Mouse (Mus musculus) ES-Bruce4 (cell line): ENCODE results near the gene Snta1. TPM values are rescaled to one million over a fixed set of nuclear protein-coding genes. Genes with fewer than 3 reads are reported as not detected.

Experiments used
- H3K27ac ChIP-seq: 2 replicates; pipeline ENCODE4 v1.5.1; 2012; ENCODE audit warnings: low read length, inconsistent platforms; ENCODE audit not compliant: insufficient read depth
- H3K27me3 ChIP-seq: 2 replicates; pipeline ENCODE4 v1.6.1; 2012; ENCODE audit warnings: mild to moderate bottlenecking, low read length, inconsistent platforms; ENCODE audit not compliant: control insufficient read depth, poor library complexity, insufficient read depth, severe bottlenecking
- H3K36me3 ChIP-seq: 2 replicates; pipeline ENCODE4 v1.6.1; 2012; ENCODE audit warnings: inconsistent platforms, mild to moderate bottlenecking, low read length, moderate library complexity; ENCODE audit not compliant: control insufficient read depth, poor library complexity, insufficient read depth, severe bottlenecking
- H3K4me1 ChIP-seq: one replicate; pipeline ENCODE4 v1.8.1; 2011; ENCODE audit warnings: low read length; ENCODE audit not compliant: control insufficient read depth, insufficient read depth
- H3K4me3 ChIP-seq: 2 replicates; pipeline ENCODE4 v1.5.1; 2011; ENCODE audit warnings: low read depth, mild to moderate bottlenecking, low read length
- H3K9ac ChIP-seq: 2 replicates; pipeline ENCODE4 v1.6.1; 2012; ENCODE audit warnings: low read depth, mild to moderate bottlenecking, inconsistent platforms; ENCODE audit not compliant: poor library complexity, severe bottlenecking
- H3K9me3 ChIP-seq: replicated peaks from 2 replicates; pipeline ENCODE4 v1.6.1; 2012; ENCODE audit warnings: mild to moderate bottlenecking, low read length, inconsistent platforms; ENCODE audit not compliant: control insufficient read depth, poor library complexity, insufficient read depth, severe bottlenecking
- CTCF ChIP-seq: IDR thresholded peaks from one replicate; pipeline ENCODE4 v1.8.1; 2011; ENCODE audit warnings: low read depth, low read length
- EP300 ChIP-seq: IDR thresholded peaks from 2 replicates; pipeline ENCODE4 v1.6.1; 2011; ENCODE audit warnings: low read depth, low read length; ENCODE audit not compliant: insufficient read depth
- POLR2A ChIP-seq: IDR thresholded peaks from one replicate; pipeline ENCODE4 v1.8.1; 2011; ENCODE audit warnings: low read length; ENCODE audit not compliant: insufficient read depth
- polyA plus RNA-seq: library from polyadenylated mRNA; stranded (reverse); fragments of >200 nt; gene quantifications from 2 replicates; pipeline ENCODE4 v1.2.4, GENCODE M21; 2011; ENCODE audit warnings: low read depth; ENCODE audit not compliant: missing spikeins, insufficient read depth, insufficient read length

The Snta1 gene
- polyA plus RNA-seq, 1 experiment, result 11.7 TPM

DNA sequence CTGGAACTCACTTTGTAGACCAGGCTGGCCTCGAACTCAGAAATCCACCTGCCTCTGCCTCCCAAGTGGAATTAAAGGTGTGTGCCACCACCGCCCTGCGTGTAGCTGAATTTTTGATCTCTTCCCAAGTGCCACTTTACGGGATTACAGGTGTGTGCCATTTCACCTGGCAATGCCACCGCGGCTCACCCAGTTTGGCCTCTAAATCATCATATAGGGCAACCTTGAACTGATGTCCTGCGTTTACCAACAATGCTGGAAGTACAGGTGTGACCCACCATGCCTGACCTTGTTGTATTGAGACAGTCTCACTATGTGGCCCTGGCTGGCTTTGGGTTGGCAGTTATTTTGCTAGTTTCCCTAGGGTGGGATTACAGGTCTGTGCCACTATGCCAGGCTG is 26.8 kb upstream of the Snta1 start:
- no peak overlapping the region for H3K4me3 ChIP-seq
- no peaks in the 10 kb centered on the region for H3K9me3 ChIP-seq
- H3K27me3 ChIP-seq, result no peaks in the 10 kb centered on the region
- peak overlapping the region; percentile 74; the same call in 1 of the 2 replicates for H3K27ac ChIP-seq
- peak overlapping the region; percentile 30; the same call in 1 of the 2 replicates for H3K9ac ChIP-seq
- TF ChIP-seq EP300, result no peak
- no peak for TF ChIP-seq POLR2A
- no peak for TF ChIP-seq CTCF
- peaks cover 6% of the 10 kb centered on the region; the same call in 1 of the 2 replicates for H3K36me3 ChIP-seq
- H3K4me1 ChIP-seq, result peaks cover 8% of the 10 kb centered on the region

GRCm38 (mm10) chr2:154433391-154433790 is 25.5 kb upstream of the Snta1 start:
- Histone ChIP-seq H3K9ac (no peak overlapping the region), H3K4me3 (no peak overlapping the region), H3K36me3 (peaks cover 3% of the 10 kb centered on the region; the same call in 1 of the 2 replicates), H3K4me1 (peaks cover 8% of the 10 kb centered on the region), H3K9me3 (no peaks in the 10 kb centered on the region), H3K27ac (no peak overlapping the region), H3K27me3 (no peaks in the 10 kb centered on the region)
- 0 out of 2 replicates have a peak, but pooled peaks have one; percentile 43 for TF ChIP-seq EP300
- no peak for TF ChIP-seq POLR2A
- no peak for TF ChIP-seq CTCF

DNA sequence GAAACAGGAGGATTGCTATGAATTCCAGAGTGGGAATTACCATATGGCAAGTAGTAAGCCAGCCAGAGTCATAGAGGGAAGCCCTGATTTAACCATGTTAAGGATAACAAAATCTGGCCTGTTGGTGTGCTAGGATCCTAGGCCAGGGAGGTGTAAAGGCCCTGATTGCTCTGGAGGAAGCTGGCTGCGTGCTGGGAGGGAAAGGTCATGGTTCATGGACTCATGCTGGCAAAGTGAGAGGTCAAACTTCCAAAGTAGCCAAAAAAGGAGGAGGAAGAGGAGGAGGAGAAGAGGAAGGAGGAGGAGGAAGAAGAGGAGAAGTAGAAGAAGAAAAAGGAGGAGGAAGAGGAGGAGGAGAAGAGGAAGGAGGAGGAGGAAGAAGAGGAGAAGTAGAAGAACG is 24.8 kb upstream of the Snta1 start:
- no peaks in the 10 kb centered on the region for H3K27me3 ChIP-seq
- no peaks in the 10 kb centered on the region for H3K36me3 ChIP-seq
- peaks cover 8% of the 10 kb centered on the region for H3K4me1 ChIP-seq
- TF ChIP-seq CTCF, result no peak
- no peak for TF ChIP-seq POLR2A
- no peak for TF ChIP-seq EP300
- H3K27ac ChIP-seq, result no peak overlapping the region
- H3K4me3 ChIP-seq, result no peak overlapping the region
- H3K9ac ChIP-seq, result no peak overlapping the region
- no peaks in the 10 kb centered on the region for H3K9me3 ChIP-seq

GRCm38 (mm10) chr2:154430566-154430965 is 22.7 kb upstream of the Snta1 start:
- H3K4me1 ChIP-seq, result peaks cover 11% of the 10 kb centered on the region

GRCm38 (mm10) chr2:154427853-154428360 is 20.0 kb upstream of the Snta1 start:
- peaks cover 7% of the 10 kb centered on the region for H3K4me1 ChIP-seq
- no peaks in the 10 kb centered on the region for H3K9me3 ChIP-seq
- TF ChIP-seq CTCF (no peak), EP300 (peak; percentile 100)
- H3K27ac ChIP-seq, result peak overlapping the region; percentile 97
- 0 out of 2 replicates have a peak overlapping the region, but pooled peaks have one; percentile 19 for H3K9ac ChIP-seq
- H3K4me3 ChIP-seq, result no peak overlapping the region
- H3K36me3 ChIP-seq, result no peaks in the 10 kb centered on the region
- no peaks in the 10 kb centered on the region for H3K27me3 ChIP-seq

More at GRCm38 (mm10) chr2:154430566-154430965, 22.7 kb upstream of the Snta1 start:
- H3K36me3 ChIP-seq, result no peaks in the 10 kb centered on the region
- H3K9me3 ChIP-seq, result no peaks in the 10 kb centered on the region
- TF ChIP-seq EP300 (no peak), POLR2A (no peak), CTCF (no peak)
- H3K4me3 ChIP-seq, result no peak overlapping the region
- no peaks in the 10 kb centered on the region for H3K27me3 ChIP-seq
- H3K27ac ChIP-seq, result peak overlapping the region; percentile 64
- no peak overlapping the region; the same call in 1 of the 2 replicates for H3K9ac ChIP-seq

- Histone ChIP-seq H3K9me3 (no peaks in the 10 kb centered on the region), H3K27me3 (no peaks in the 10 kb centered on the region), H3K4me3 (peak overlapping the region; percentile 41), H3K4me1 (peaks cover 8% of the 10 kb centered on the region), H3K27ac (peak overlapping the region; percentile 97), H3K36me3 (no peaks in the 10 kb centered on the region), H3K9ac (peak overlapping the region; percentile 82)
- TF ChIP-seq CTCF, result no peak
- TF ChIP-seq POLR2A, result no peak
- no peak for TF ChIP-seq EP300
Measured at GRCm38 (mm10) chr2:154426905-154427852, 19.3 kb upstream of the Snta1 start.
